Mouse (Mus musculus): Measurements from ENCODE around the gene Agfg2. TPM values are rescaled to one million over a fixed set of nuclear protein-coding genes. Genes with fewer than 3 reads are reported as not detected.

Agfg2 gene
- total RNA-seq, 2 experiments from 2014 or later: 33.3 to 36.5 TPM

- no peak for DNase-seq (ENCODE audit: extremely low spot score in 1 of 2, low spot score in 2 of 2)
- intact Hi-C loops (cut with DNase I): no loop called here
Observed at GRCm38 (mm10) chr5:137686127-137686790, 1.7 kb upstream of the Agfg2 start.

- DNase-seq (ENCODE audit: extremely low spot score in 1 of 2, low spot score in 2 of 2): no peak
- intact Hi-C loops (cut with DNase I): no loop called here
Observed at GRCm38 (mm10) chr5:137685653-137686052, 1.1 kb upstream of the Agfg2 start.

GRCm38 (mm10) chr5:137683388-137684293, 885 bp downstream of the Agfg2 start:
- intact Hi-C loops (cut with DNase I): loop anchor here (5.0 kb wide), 1 partner anchor 54 kb away; no protein-coding TSS in a partner anchor
- DNase-seq (ENCODE audit: extremely low spot score in 1 of 2, low spot score in 2 of 2): peak in 1 of 2 experiments; percentile 55

GRCm38 (mm10) chr5:137682526-137682925, 2.0 kb downstream of the Agfg2 start:
- intact Hi-C loops (cut with DNase I): loop anchor here (5.0 kb wide), 1 partner anchor 55 kb away; no protein-coding TSS in a partner anchor
- DNase-seq (ENCODE audit: extremely low spot score in 1 of 2, low spot score in 2 of 2): no peak

- intact Hi-C loops (cut with DNase I): loop anchor here (5.0 kb wide), 1 partner anchor 58 kb away; no protein-coding TSS in a partner anchor
- DNase-seq (ENCODE audit: extremely low spot score in 1 of 2, low spot score in 2 of 2): no peak
Observed at GRCm38 (mm10) chr5:137679726-137680125, 4.8 kb downstream of the Agfg2 start.

- intact Hi-C loops (cut with DNase I): no loop called here
Observed at GRCm38 (mm10) chr5:137678736-137679135, 5.8 kb downstream of the Agfg2 start.

GRCm38 (mm10) chr5:137677859-137678258, 6.7 kb downstream of the Agfg2 start:
- DNase-seq (ENCODE audit: extremely low spot score in 1 of 2, low spot score in 2 of 2): no peak
- intact Hi-C loops (cut with DNase I): no loop called here

More at GRCm38 (mm10) chr5:137678736-137679135, 5.8 kb downstream of the Agfg2 start:
- no peak for DNase-seq (ENCODE audit: extremely low spot score in 1 of 2, low spot score in 2 of 2)

- DNase-seq (ENCODE audit: extremely low spot score in 1 of 2, low spot score in 2 of 2): no peak
- intact Hi-C loops (cut with DNase I): no loop called here
Observed at GRCm38 (mm10) chr5:137674786-137675185, 9.7 kb downstream of the Agfg2 start.

- intact Hi-C loops (cut with DNase I): no loop called here
- DNase-seq (ENCODE audit: extremely low spot score in 1 of 2, low spot score in 2 of 2): no peak
Observed at GRCm38 (mm10) chr5:137673015-137673414, 11.5 kb downstream of the Agfg2 start.

- no peak for DNase-seq (ENCODE audit: extremely low spot score in 1 of 2, low spot score in 2 of 2)
- intact Hi-C loops (cut with DNase I): no loop called here
Observed at GRCm38 (mm10) chr5:137672361-137672760, 12.2 kb downstream of the Agfg2 start.

- intact Hi-C loops (cut with DNase I): no loop called here
Observed at GRCm38 (mm10) chr5:137671443-137672240, 12.9 kb downstream of the Agfg2 start.

GRCm38 (mm10) chr5:137670240-137670639, 14.3 kb downstream of the Agfg2 start:
- intact Hi-C loops (cut with DNase I): no loop called here
- no peak for DNase-seq (ENCODE audit: extremely low spot score in 1 of 2, low spot score in 2 of 2)

More at GRCm38 (mm10) chr5:137671443-137672240, 12.9 kb downstream of the Agfg2 start:
- peak in 1 of 2 experiments; percentile 57 for DNase-seq (ENCODE audit: extremely low spot score in 1 of 2, low spot score in 2 of 2)

- DNase-seq (ENCODE audit: extremely low spot score in 1 of 2, low spot score in 2 of 2): no peak
- intact Hi-C loops (cut with DNase I): no loop called here
Observed at GRCm38 (mm10) chr5:137668971-137669370, 15.6 kb downstream of the Agfg2 start.

- no peak for DNase-seq (ENCODE audit: extremely low spot score in 1 of 2, low spot score in 2 of 2)
- intact Hi-C loops (cut with DNase I): no loop called here
Observed at GRCm38 (mm10) chr5:137663057-137663456, 21.5 kb downstream of the Agfg2 start.

- DNase-seq (ENCODE audit: extremely low spot score in 1 of 2, low spot score in 2 of 2): no peak
- intact Hi-C loops (cut with DNase I): no loop called here
Observed at GRCm38 (mm10) chr5:137660064-137660688, 24.4 kb downstream of the Agfg2 start.

- intact Hi-C loops (cut with DNase I): loop anchor here (2.0 to 10.0 kb wide), 2 partner anchors 100 to 142 kb away; partner anchors contain the start of gene Gigyf1
- peak; percentile 69 to 76 for DNase-seq (ENCODE audit: extremely low spot score in 1 of 2, low spot score in 2 of 2)
Observed at GRCm38 (mm10) chr5:137656977-137657376, 27.5 kb downstream of the Agfg2 start.

GRCm38 (mm10) chr5:137654746-137655145, 29.8 kb downstream of the Agfg2 start:
- intact Hi-C loops (cut with DNase I): loop anchor here (10.0 kb wide), 1 partner anchor 140 kb away; the partner anchor contains the start of gene Gigyf1
- no peak for DNase-seq (ENCODE audit: extremely low spot score in 1 of 2, low spot score in 2 of 2)

GRCm38 (mm10) chr5:137653366-137653765, 31.2 kb downstream of the Agfg2 start:
- intact Hi-C loops (cut with DNase I): loop anchor here (10.0 kb wide), 1 partner anchor 139 kb away; the partner anchor contains the start of gene Gigyf1
- no peak for DNase-seq (ENCODE audit: extremely low spot score in 1 of 2, low spot score in 2 of 2)
